Mouse (Mus musculus) intestine, embryonic 14.5 days (tissue): ENCODE data around the gene Klra8. TPM values are rescaled to one million over a fixed set of nuclear protein-coding genes. Genes with fewer than 3 reads are reported as not detected.
"Not testable (repeated sequence)": the region's sequence is repeated elsewhere in the genome, so short reads cannot be mapped to it uniquely, and the experiment has no call there.

ENCODE experiments used
- ATAC-seq: fragments of 200-750 bp; cut with Nextera tagmentation; replicated peaks from 2 replicates; pipeline ENCODE4 v1.8.0; 2017; ENCODE audit warnings: low read depth, moderate number of reproducible peaks, moderate TSS enrichment, moderate library complexity; ENCODE audit not compliant: low FRiP score, low TSS enrichment
- DNase-seq: peaks from one replicate; pipeline ENCODE4 v3.0.0-alpha.2; 2018; ENCODE audit warnings: low spot score
- H3K27ac ChIP-seq: fragments of 300-500 bp; sonication (generic); 2 replicates; pipeline ENCODE4 v1.5.1; 2014; ENCODE audit warnings: low read depth, mild to moderate bottlenecking, control low read depth
- H3K27me3 ChIP-seq: fragments of 300-500 bp; sonication (generic); replicated peaks from 2 replicates; pipeline ENCODE4 v1.6.1; 2014; ENCODE audit warnings: low read length, control low read depth; ENCODE audit not compliant: control insufficient read depth, insufficient read depth
- H3K36me3 ChIP-seq: fragments of 300-500 bp; sonication (generic); 2 replicates; pipeline ENCODE4 v1.6.1; 2014; ENCODE audit warnings: low read length, control low read depth; ENCODE audit not compliant: control insufficient read depth, insufficient read depth
- H3K4me1 ChIP-seq: fragments of 300-500 bp; sonication (generic); replicated peaks from 2 replicates; pipeline ENCODE4 v1.6.1; 2014; ENCODE audit warnings: low read length, control low read depth, mixed read lengths; ENCODE audit not compliant: control insufficient read depth, insufficient read depth
- H3K4me2 ChIP-seq: fragments of 300-500 bp; sonication (generic); 2 replicates; pipeline ENCODE4 v1.6.1; 2014; ENCODE audit warnings: low read length
- H3K4me3 ChIP-seq: fragments of 300-500 bp; sonication (generic); 2 replicates; pipeline ENCODE4 v1.5.1; 2014; ENCODE audit warnings: low read depth, low read length, control low read depth, mixed read lengths
- H3K9ac ChIP-seq: fragments of 300-500 bp; sonication (generic); 2 replicates; pipeline ENCODE4 v1.6.1; 2014; ENCODE audit warnings: mild to moderate bottlenecking, low read length
- H3K9me3 ChIP-seq: fragments of 300-500 bp; sonication (generic); 2 replicates; pipeline ENCODE4 v1.6.1; 2016; ENCODE audit warnings: low read length, control low read depth; ENCODE audit not compliant: control insufficient read depth
- whole genome bisulfite sequencing: fragments of 180-500 bp; shearing (Covaris S2); extraction: QIAGEN DNeasy Blood & Tissue Kit; methylation state at CpG from one replicate; pipeline ENCODE4 v1.1.7; 2014; 5-methylcytosine and 5-hydroxymethylcytosine counted together
- polyA plus RNA-seq: library from polyadenylated mRNA; unstranded; fragments of >200 nt; fragmentation: Nextera tagmentation; extraction: Ambion mirVana; gene quantifications from 2 replicates; pipeline ENCODE4 v1.2.1, GENCODE M21; 2014

The Klra8 gene
- not detected in 2 replicates for polyA plus RNA-seq

DNA sequence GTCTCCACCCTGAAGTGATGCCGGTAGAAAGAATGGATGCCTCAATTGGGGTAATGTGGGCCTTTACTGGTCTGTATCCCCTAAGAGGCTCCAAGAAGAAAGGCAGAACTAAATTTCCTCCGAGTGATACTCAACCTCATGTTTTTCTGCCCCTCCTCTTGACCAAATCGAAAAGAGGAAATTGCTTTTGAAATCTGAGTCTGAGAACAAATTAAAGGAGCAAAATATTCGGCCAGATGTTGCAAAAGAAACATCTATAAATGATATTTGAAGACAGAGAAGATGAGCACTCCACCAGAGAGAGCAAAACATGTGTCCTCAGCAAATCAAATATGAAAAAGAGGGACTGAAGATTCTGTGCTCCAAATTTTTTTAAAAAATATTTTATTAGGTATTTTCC, at the start of gene Klra8:
Gene Klra8, minus strand, starts transcription at position 101 of the 400 bp plus-strand sequence.
- DNase-seq, H3K27me3 ChIP-seq: not testable (repeated sequence)

DNA sequence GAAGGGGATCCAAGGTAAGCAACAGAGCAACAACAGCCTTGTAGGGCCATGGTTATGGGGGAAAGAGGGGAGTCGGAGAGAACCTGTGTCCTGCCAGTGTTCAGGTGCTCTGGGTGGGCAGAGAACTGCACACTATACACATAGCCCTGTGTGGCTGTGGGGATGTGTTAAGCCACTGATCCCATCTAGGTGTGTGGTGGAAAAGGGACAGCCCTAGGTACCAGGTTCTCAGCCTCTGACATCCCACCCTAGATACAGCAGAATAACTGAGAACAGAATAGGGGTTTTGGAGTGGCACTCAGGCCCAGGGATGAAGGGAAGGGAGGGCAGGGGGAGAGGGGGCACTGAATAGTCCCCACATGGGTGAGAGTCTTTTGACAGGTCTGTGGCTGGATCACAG, 19.2 kb downstream of the Klra8 start:
- Histone ChIP-seq H3K36me3 (no peaks in the 10 kb centered on the region), H3K4me3 (no peak overlapping the region), H3K9ac (no peak overlapping the region), H3K4me1 (no peaks in the 10 kb centered on the region), H3K4me2 (no peak overlapping the region), H3K27ac (no peak overlapping the region), H3K9me3 (no peaks in the 10 kb centered on the region), H3K27me3 (no peaks in the 10 kb centered on the region)
- DNase-seq (no peak), ATAC-seq (no peak)
- 80% methylated on average over 1 of the region's 1 CpGs for WGBS

More for the DNA sequence above, at the start of gene Klra8:
- not testable (repeated sequence) for H3K9me3 ChIP-seq, H3K27ac ChIP-seq, H3K4me1 ChIP-seq, H3K9ac ChIP-seq, ATAC-seq, H3K36me3 ChIP-seq, H3K4me3 ChIP-seq, H3K4me2 ChIP-seq
- 75% methylated on average over 4 of the region's 4 CpGs for WGBS

DNA sequence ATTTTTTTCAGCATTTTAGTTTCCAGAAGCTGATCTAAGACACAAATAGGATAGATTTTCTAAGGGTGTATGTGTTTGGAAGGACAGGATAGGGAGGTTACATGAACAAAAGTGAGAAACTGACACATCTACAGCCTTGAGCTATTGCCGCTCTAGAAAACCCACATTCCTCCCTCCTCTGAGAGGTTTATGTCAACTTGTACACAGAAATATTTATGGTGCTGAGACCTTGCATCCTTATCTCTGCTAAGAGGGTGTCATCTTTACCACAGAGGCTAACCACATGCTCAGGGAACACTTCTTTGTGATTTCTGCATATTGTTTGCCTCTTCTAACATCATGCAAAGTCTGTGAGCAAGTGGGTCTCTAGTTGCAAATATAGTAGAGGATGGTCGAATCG, 27.0 kb downstream of the Klra8 start:
- not testable (repeated sequence) for ATAC-seq, H3K4me2 ChIP-seq, H3K4me1 ChIP-seq, DNase-seq, H3K36me3 ChIP-seq, H3K9me3 ChIP-seq, H3K4me3 ChIP-seq, H3K27me3 ChIP-seq, H3K9ac ChIP-seq, H3K27ac ChIP-seq
- WGBS: 80% methylated on average over 3 of the region's 3 CpGs

DNA sequence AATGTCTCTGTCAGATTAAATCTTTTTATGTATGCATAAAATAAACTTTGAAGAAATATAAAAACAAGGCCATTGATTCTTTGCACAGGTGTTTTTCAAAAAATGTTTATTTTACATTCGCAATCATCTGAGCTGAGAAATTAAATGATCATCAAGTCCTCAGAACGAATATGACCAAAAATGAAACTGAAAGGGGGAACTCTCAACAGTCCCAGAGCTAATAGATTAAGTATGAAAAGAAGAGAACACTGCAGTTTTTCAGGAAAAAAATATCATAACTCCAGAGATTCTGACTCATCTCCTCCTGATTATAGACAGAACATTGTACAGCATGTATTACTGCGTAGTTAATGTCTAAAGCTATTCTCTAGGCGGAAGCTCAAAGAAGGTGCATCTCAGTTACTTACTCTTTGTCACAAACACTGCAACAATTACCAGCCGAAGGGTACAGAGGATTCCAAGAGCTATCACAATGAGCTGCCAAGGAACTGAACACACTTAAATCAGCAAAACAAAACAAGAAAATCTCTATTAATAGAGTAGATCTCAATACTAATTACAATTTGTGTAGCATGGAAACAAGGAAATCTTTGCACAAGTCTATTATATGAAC, 37.3 kb downstream of the Klra8 start:
- Histone ChIP-seq H3K4me3 (no peak overlapping the region), H3K4me2 (no peak overlapping the region), H3K27me3 (no peaks in the 10 kb centered on the region), H3K4me1 (no peaks in the 10 kb centered on the region), H3K9me3 (no peaks in the 10 kb centered on the region), H3K27ac (no peak overlapping the region), H3K9ac (no peak overlapping the region), H3K36me3 (no peaks in the 10 kb centered on the region)
- WGBS: 81% methylated on average over 5 of the region's 5 CpGs
- no peak for ATAC-seq
- no peak for DNase-seq

DNA sequence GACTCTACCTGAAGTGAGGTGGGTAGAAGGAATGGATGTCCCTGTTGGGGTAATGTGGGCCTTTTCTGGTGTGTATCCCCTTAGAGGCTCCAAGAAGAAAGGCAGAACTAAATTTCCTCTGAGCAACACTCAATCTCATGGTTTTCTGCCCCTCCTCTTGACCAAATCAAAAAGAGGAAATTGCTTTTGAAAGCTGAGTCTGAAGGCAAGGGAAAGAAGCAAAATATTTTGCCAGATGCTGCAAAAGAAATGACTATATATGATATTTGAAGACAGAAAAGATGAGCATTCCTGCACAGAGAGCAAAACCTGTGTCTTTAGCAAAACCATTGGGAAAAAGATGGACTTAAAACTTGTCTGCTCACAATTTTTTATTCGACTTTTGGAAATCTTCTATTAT, 62.5 kb downstream of the Klra8 start, which contains the start of gene Klra4:
Gene Klra4, minus strand, starts transcription at position 101 of the 400 bp plus-strand sequence.
- not testable (repeated sequence) for H3K4me2 ChIP-seq, DNase-seq, H3K9me3 ChIP-seq, H3K4me3 ChIP-seq, H3K4me1 ChIP-seq, H3K9ac ChIP-seq, ATAC-seq, H3K27me3 ChIP-seq, H3K36me3 ChIP-seq, H3K27ac ChIP-seq
- 57% methylated on average over 1 of the region's 1 CpGs for WGBS

Other genes starting within 250 kb of the Klra8 start
- not detected in 2 replicates for gene Klra5, start 212.2 kb downstream of the Klra8 start, polyA plus RNA-seq
- not detected in 2 replicates for gene Klra6, start 102.9 kb downstream of the Klra8 start, polyA plus RNA-seq
- not detected in 2 replicates for gene Klra4, start 62.6 kb downstream of the Klra8 start, polyA plus RNA-seq
- gene Klra9, start 63.2 kb upstream of the Klra8 start, polyA plus RNA-seq: not detected in 2 replicates
- not detected in 2 replicates for gene Klra7, start 103.4 kb upstream of the Klra8 start, polyA plus RNA-seq
- gene Klra10, start 152.0 kb upstream of the Klra8 start, polyA plus RNA-seq: not detected in 2 replicates
- not detected in 2 replicates for gene Klra3, start 207.7 kb upstream of the Klra8 start, polyA plus RNA-seq